Mouse (Mus musculus) midbrain, embryonic 16.5 days (tissue): Measurements from ENCODE around the gene Ipp. TPM values are rescaled to one million over a fixed set of nuclear protein-coding genes. Genes with fewer than 3 reads are reported as not detected.

Experiments used
- ATAC-seq: fragments of 200-750 bp; cut with Nextera tagmentation; 2 replicates; pipeline ENCODE4 v1.8.0; 2017; ENCODE audit warnings: moderate TSS enrichment
- H3K27ac ChIP-seq: fragments of 300-500 bp; sonication (generic); 2 replicates; pipeline ENCODE4 v1.5.1; 2014; ENCODE audit warnings: mild to moderate bottlenecking, low read length, mixed read lengths
- H3K27me3 ChIP-seq: fragments of 300-500 bp; sonication (generic); 2 replicates; pipeline ENCODE4 v1.6.1; 2014; ENCODE audit warnings: low read depth, low read length, mixed read lengths; ENCODE audit not compliant: control insufficient read depth, insufficient read depth
- H3K36me3 ChIP-seq: fragments of 300-500 bp; sonication (generic); 2 replicates; pipeline ENCODE4 v1.6.1; 2014; ENCODE audit warnings: mild to moderate bottlenecking, low read length, moderate library complexity, mixed read lengths; ENCODE audit not compliant: control insufficient read depth, insufficient read depth
- H3K4me1 ChIP-seq: fragments of 300-500 bp; sonication (generic); 2 replicates; pipeline ENCODE4 v1.6.1; 2014; ENCODE audit warnings: mild to moderate bottlenecking, low read length, mixed read lengths; ENCODE audit not compliant: control insufficient read depth, insufficient read depth
- H3K4me2 ChIP-seq: fragments of 300-500 bp; sonication (generic); 2 replicates; pipeline ENCODE4 v1.6.1; 2014; ENCODE audit warnings: mild to moderate bottlenecking, low read length, mixed read lengths
- H3K4me3 ChIP-seq: fragments of 300-500 bp; sonication (generic); 2 replicates; pipeline ENCODE4 v1.5.1; 2014; ENCODE audit warnings: low read depth, mild to moderate bottlenecking, low read length, moderate library complexity, mixed read lengths
- H3K9ac ChIP-seq: fragments of 300-500 bp; sonication (generic); 2 replicates; pipeline ENCODE4 v1.6.1; 2014; ENCODE audit warnings: low read depth, low read length, mixed read lengths
- H3K9me3 ChIP-seq: fragments of 300-500 bp; sonication (generic); replicated peaks from 2 replicates; pipeline ENCODE4 v1.6.1; 2014; ENCODE audit warnings: mild to moderate bottlenecking, low read length, mixed read lengths; ENCODE audit not compliant: control insufficient read depth, poor library complexity, severe bottlenecking
- WGBS: fragments of 180-500 bp; shearing (Covaris S2); extraction: QIAGEN DNeasy Blood & Tissue Kit; methylation state at CpG from one replicate; pipeline ENCODE4 v1.1.7; 2014; 5-methylcytosine and 5-hydroxymethylcytosine counted together
- polyA plus RNA-seq: library from polyadenylated mRNA; unstranded; fragments of >200 nt; fragmentation: Nextera tagmentation; extraction: Ambion mirVana; gene quantifications from 2 replicates; pipeline ENCODE4 v1.2.1, GENCODE M21; 2015

The Ipp gene
- polyA plus RNA-seq, result 13.6 and 14.7 TPM in 2 replicates

- under 1% methylated on average over 54 of the region's 55 CpGs for WGBS
- Histone ChIP-seq H3K4me1 (peaks cover 12% of the 10 kb centered on the region), H3K9ac (peak within 1 kb of the TSS; percentile 66), H3K4me3 (peak within 1 kb of the TSS; percentile 62), H3K27me3 (no peaks in the 10 kb centered on the region), H3K4me2 (peak within 1 kb of the TSS; percentile 72), H3K27ac (peak within 1 kb of the TSS; percentile 81), H3K36me3 (no peaks in the 10 kb centered on the region), H3K9me3 (no peaks in the 10 kb centered on the region)
- peak; percentile 99 for ATAC-seq
Observed at GRCm38 (mm10) chr4:116507425-116508218, at the start of gene Ipp. Ipp (plus strand) TSS chr4:116507549.

- Histone ChIP-seq H3K9me3 (no peaks in the 10 kb centered on the region), H3K27ac (no peak overlapping the region), H3K27me3 (no peaks in the 10 kb centered on the region), H3K36me3 (no peaks in the 10 kb centered on the region), H3K4me1 (peaks cover 18% of the 10 kb centered on the region), H3K4me3 (peak overlapping the region; percentile 98; the same call in 1 of the 2 replicates), H3K9ac (no peak overlapping the region), H3K4me2 (peak overlapping the region; percentile 65)
- WGBS, result 98% methylated on average over 3 of the region's 3 CpGs
- ATAC-seq, result no peak
Observed at GRCm38 (mm10) chr4:116461943-116462342, 45.4 kb upstream of the Ipp start.

- 1% methylated on average over 55 of the region's 74 CpGs for WGBS
- H3K27me3 ChIP-seq, result no peaks in the 10 kb centered on the region
- peak overlapping the region; percentile 93 for H3K27ac ChIP-seq
- peak overlapping the region; percentile 98 for H3K4me3 ChIP-seq
- no peaks in the 10 kb centered on the region for H3K36me3 ChIP-seq
- peak overlapping the region; percentile 65 for H3K4me2 ChIP-seq
- H3K4me1 ChIP-seq, result peaks cover 18% of the 10 kb centered on the region
- no peaks in the 10 kb centered on the region for H3K9me3 ChIP-seq
- peak; percentile 76 for ATAC-seq
- peak overlapping the region; percentile 92 for H3K9ac ChIP-seq
Observed at GRCm38 (mm10) chr4:116463231-116464125, 43.9 kb upstream of the Ipp start.

- WGBS, result 1% methylated on average over 41 of the region's 68 CpGs
- H3K4me2 ChIP-seq, result peak within 1 kb of the TSS; percentile 69
- peaks cover 18% of the 10 kb centered on the region for H3K4me1 ChIP-seq
- peak within 1 kb of the TSS; percentile 98 for H3K4me3 ChIP-seq
- no peaks in the 10 kb centered on the region for H3K9me3 ChIP-seq
- peak within 1 kb of the TSS; percentile 93 for H3K27ac ChIP-seq
- H3K36me3 ChIP-seq, result no peaks in the 10 kb centered on the region
- H3K27me3 ChIP-seq, result no peaks in the 10 kb centered on the region
- peak within 1 kb of the TSS; percentile 92 for H3K9ac ChIP-seq
- peak; percentile 90 for ATAC-seq
Observed at GRCm38 (mm10) chr4:116464126-116464981, 43.0 kb upstream of the Ipp start, which contains the start of gene Mast2. Mast2 (minus strand) TSS chr4:116464183.

GRCm38 (mm10) chr4:116481322-116481721 lies 26.0 kb upstream of the Ipp start:
- no peak overlapping the region for H3K4me3 ChIP-seq
- no peaks in the 10 kb centered on the region for H3K27me3 ChIP-seq
- no peaks in the 10 kb centered on the region for H3K36me3 ChIP-seq
- H3K4me1 ChIP-seq, result no peaks in the 10 kb centered on the region; the same call in 1 of the 2 replicates
- no peak overlapping the region for H3K9ac ChIP-seq
- no peak overlapping the region for H3K27ac ChIP-seq
- no peaks in the 10 kb centered on the region for H3K9me3 ChIP-seq
- 83% methylated on average over 2 of the region's 2 CpGs for WGBS
- ATAC-seq, result no peak
- H3K4me2 ChIP-seq, result no peak overlapping the region

GRCm38 (mm10) chr4:116483476-116483875 lies 23.9 kb upstream of the Ipp start:
- Histone ChIP-seq H3K27me3 (no peaks in the 10 kb centered on the region), H3K4me2 (no peak overlapping the region), H3K4me3 (no peak overlapping the region), H3K9me3 (no peaks in the 10 kb centered on the region), H3K4me1 (no peaks in the 10 kb centered on the region; the same call in 1 of the 2 replicates), H3K36me3 (no peaks in the 10 kb centered on the region), H3K9ac (no peak overlapping the region), H3K27ac (no peak overlapping the region)
- 33% methylated on average over 2 of the region's 2 CpGs for WGBS
- ATAC-seq, result no peak

GRCm38 (mm10) chr4:116491119-116491536 lies 16.2 kb upstream of the Ipp start:
- Histone ChIP-seq H3K4me2 (no peak overlapping the region), H3K27ac (no peak overlapping the region), H3K9ac (no peak overlapping the region), H3K9me3 (no peaks in the 10 kb centered on the region; the same call in 1 of the 2 replicates), H3K4me3 (no peak overlapping the region), H3K36me3 (no peaks in the 10 kb centered on the region), H3K4me1 (no peaks in the 10 kb centered on the region), H3K27me3 (no peaks in the 10 kb centered on the region)
- WGBS, result 55% methylated on average over 2 of the region's 2 CpGs
- ATAC-seq, result no peak

- Histone ChIP-seq H3K9ac (no peak overlapping the region), H3K36me3 (no peaks in the 10 kb centered on the region), H3K9me3 (no peaks in the 10 kb centered on the region; the same call in 1 of the 2 replicates), H3K4me1 (no peaks in the 10 kb centered on the region), H3K4me2 (no peak overlapping the region), H3K4me3 (no peak overlapping the region), H3K27me3 (no peaks in the 10 kb centered on the region), H3K27ac (no peak overlapping the region)
- 98% methylated on average over 2 of the region's 2 CpGs for WGBS
- ATAC-seq, result no peak
Observed at GRCm38 (mm10) chr4:116491886-116492285, 15.5 kb upstream of the Ipp start.
